Mouse (Mus musculus): ENCODE data around the gene Olfr1411. TPM values are rescaled to one million over a fixed set of nuclear protein-coding genes. Genes with fewer than 3 reads are reported as not detected.

Olfr1411 gene
- polyA plus RNA-seq, 1 experiment: not detected

DNA sequence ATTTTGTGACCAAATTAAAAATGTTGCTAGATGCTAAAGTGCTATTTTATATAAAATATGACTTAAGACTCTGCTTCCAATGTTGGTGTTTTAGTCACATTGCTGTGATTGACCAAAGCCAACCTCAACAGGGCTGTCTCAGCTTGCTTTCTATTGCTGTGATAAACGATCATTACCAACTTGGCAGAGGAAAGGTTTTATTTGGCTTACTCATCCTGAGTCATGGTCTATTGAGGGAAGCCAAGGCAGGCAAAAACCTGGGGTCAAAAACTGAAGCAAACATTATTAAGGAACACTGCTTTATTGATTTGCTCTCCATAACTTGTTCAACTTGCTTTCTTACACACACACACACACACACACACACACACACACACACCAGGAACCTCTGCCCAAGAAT is 21.8 kb downstream of the Olfr1411 start:
- Histone ChIP-seq H3K4me1 (ENCODE audit: control insufficient read depth) (no peaks in the 10 kb centered on the region), H3K4me3 (replicated peaks) (no peak overlapping the region), H3K9me3 (ENCODE audit: control insufficient read depth, low read length) (no peaks in the 10 kb centered on the region), H3K36me3 (ENCODE audit: control insufficient read depth) (no peaks in the 10 kb centered on the region), H3K27me3 (ENCODE audit: control insufficient read depth) (no peaks in the 10 kb centered on the region)
- TF ChIP-seq GATA1 (IDR thresholded peaks at IDR 0.05; ENCODE audit: low read length): no peak
- no peak for TF ChIP-seq TAL1 (IDR thresholded peaks at IDR 0.05; ENCODE audit: low read length)

DNA sequence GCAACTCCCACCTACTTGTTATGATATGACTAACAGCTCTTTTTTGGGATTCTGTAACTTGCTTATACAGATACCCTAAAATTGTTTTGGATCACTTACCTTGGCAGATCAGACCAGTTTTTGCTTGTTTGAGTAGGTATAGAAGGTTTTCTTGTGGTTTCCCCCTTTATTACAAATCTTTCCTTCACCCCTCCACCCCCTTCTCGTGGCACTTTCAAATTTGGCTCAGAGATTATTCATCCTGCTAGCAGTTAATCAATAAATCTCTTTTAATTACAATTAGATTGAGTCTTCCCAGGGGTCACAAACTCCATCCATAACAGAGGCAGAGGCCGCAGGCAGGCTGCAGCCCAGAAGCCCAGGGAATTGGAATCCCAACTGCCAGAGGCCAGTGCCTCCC is 23.3 kb downstream of the Olfr1411 start, which contains the start of gene Olfr12:
Gene Olfr12 (plus strand): TSS at position 301 of the 400 bp plus-strand sequence.
- no peaks in the 10 kb centered on the region for H3K27me3 ChIP-seq (ENCODE audit: control insufficient read depth)
- H3K4me3 ChIP-seq (replicated peaks): no peak within 1 kb of the TSS
- H3K9me3 ChIP-seq (ENCODE audit: control insufficient read depth, low read length): no peaks in the 10 kb centered on the region
- H3K36me3 ChIP-seq (ENCODE audit: control insufficient read depth): no peaks in the 10 kb centered on the region
- no peaks in the 10 kb centered on the region for H3K4me1 ChIP-seq (ENCODE audit: control insufficient read depth)
- no peak for TF ChIP-seq TAL1 (IDR thresholded peaks at IDR 0.05; ENCODE audit: low read length)

DNA sequence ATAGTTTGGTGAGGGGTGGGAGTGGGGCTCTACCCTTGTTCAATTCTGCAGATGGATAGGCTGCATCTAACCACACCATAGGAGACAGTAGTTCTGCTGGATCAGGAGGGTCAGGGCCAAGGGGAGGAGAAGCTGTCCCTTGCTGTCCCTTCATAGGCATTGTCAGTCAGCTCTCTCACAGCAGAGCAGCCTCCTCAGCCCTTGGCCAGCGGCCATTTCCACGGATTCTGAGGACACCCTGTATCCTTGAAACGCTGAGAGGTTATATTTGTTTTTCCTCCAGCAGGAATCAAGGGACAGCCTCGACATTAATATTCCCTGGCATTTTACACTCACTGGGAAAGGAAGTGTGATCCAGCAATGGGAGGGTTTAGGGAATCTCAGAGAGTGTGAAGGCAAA is 24.1 kb downstream of the Olfr1411 start:
- Histone ChIP-seq H3K4me1 (ENCODE audit: control insufficient read depth) (no peaks in the 10 kb centered on the region), H3K27me3 (ENCODE audit: control insufficient read depth) (no peaks in the 10 kb centered on the region), H3K9me3 (ENCODE audit: control insufficient read depth, low read length) (no peaks in the 10 kb centered on the region), H3K36me3 (ENCODE audit: control insufficient read depth) (no peaks in the 10 kb centered on the region), H3K4me3 (replicated peaks) (no peak overlapping the region)
- no peak for TF ChIP-seq GATA1 (IDR thresholded peaks at IDR 0.05; ENCODE audit: low read length)
- no peak for TF ChIP-seq TAL1 (IDR thresholded peaks at IDR 0.05; ENCODE audit: low read length)

DNA sequence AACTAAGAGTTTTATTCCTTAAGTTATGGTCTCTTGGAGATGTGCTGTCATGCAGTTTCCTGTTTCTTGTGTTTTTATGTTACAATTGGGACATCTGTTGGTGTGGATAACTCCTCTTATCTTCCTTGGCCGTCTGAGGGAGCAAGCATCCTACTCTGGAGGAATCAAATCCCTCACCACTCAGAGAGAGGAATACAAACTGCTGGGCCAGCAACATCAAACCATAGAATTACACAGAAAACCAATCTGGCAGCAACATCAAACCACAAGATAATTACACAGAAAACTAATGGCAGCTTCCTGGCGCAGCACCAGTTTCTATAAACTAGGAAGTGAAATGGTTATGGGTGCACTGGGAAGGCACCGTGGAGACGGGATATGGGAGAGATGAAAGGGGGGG is 34.0 kb downstream of the Olfr1411 start:
- Histone ChIP-seq H3K4me1 (ENCODE audit: control insufficient read depth) (no peaks in the 10 kb centered on the region), H3K4me3 (replicated peaks) (no peak overlapping the region), H3K27me3 (ENCODE audit: control insufficient read depth) (no peaks in the 10 kb centered on the region), H3K9me3 (ENCODE audit: control insufficient read depth, low read length) (no peaks in the 10 kb centered on the region), H3K36me3 (ENCODE audit: control insufficient read depth) (no peaks in the 10 kb centered on the region)
- TF ChIP-seq TAL1 (IDR thresholded peaks at IDR 0.05; ENCODE audit: low read length): no peak
- TF ChIP-seq GATA1 (IDR thresholded peaks at IDR 0.05; ENCODE audit: low read length): no peak

DNA sequence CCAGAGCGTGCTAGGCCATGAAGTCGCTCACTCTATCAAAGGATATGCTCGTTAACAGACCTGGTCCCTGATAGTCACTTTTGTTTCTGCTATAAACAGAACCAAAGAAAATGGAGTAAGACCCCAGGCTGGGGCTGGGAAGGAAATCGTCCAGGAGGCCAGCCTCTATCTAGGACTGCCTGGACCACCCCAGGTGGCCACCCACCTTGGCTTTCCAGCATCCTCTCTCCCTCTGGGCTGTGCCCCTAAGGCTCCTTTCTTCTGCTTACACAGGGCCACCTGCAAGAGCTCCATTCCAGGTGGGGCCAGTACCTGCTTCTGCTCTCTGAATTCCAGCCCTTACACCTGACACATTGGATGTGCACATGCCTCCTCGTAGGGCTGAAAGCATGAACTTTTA is 38.0 kb downstream of the Olfr1411 start:
- Histone ChIP-seq H3K9me3 (ENCODE audit: control insufficient read depth, low read length) (no peaks in the 10 kb centered on the region), H3K4me1 (ENCODE audit: control insufficient read depth) (no peaks in the 10 kb centered on the region), H3K4me3 (replicated peaks) (no peak overlapping the region), H3K27me3 (ENCODE audit: control insufficient read depth) (no peaks in the 10 kb centered on the region), H3K36me3 (ENCODE audit: control insufficient read depth) (peaks cover 16% of the 10 kb centered on the region)
- TF ChIP-seq GATA1 (IDR thresholded peaks at IDR 0.05; ENCODE audit: low read length) (no peak), TAL1 (IDR thresholded peaks at IDR 0.05; ENCODE audit: low read length) (no peak)

DNA sequence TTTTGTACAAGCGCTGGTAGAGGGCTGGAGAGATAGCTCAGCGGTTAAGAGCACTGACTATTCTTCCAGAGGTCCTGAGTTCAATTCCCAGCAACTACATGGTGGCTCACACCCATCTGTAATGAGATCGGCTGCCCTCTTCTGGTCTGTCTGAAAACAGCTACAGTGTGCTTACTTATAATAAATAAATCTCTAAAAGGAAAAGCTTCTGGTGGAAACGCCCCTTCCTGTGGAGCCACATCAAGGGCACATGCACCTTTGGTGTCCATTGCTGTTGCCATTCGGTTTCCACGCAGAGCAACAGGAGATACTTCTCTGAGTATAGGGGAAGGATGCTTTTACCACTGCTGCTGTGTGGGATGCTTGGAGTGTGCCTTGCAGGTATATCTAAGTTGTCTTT is 38.7 kb downstream of the Olfr1411 start:
- Histone ChIP-seq H3K4me3 (replicated peaks) (no peak overlapping the region), H3K27me3 (ENCODE audit: control insufficient read depth) (no peaks in the 10 kb centered on the region), H3K4me1 (ENCODE audit: control insufficient read depth) (no peaks in the 10 kb centered on the region), H3K9me3 (ENCODE audit: control insufficient read depth, low read length) (no peaks in the 10 kb centered on the region), H3K36me3 (ENCODE audit: control insufficient read depth) (peaks cover 24% of the 10 kb centered on the region)
- no peak for TF ChIP-seq TAL1 (IDR thresholded peaks at IDR 0.05; ENCODE audit: low read length)
- no peak for TF ChIP-seq GATA1 (IDR thresholded peaks at IDR 0.05; ENCODE audit: low read length)

DNA sequence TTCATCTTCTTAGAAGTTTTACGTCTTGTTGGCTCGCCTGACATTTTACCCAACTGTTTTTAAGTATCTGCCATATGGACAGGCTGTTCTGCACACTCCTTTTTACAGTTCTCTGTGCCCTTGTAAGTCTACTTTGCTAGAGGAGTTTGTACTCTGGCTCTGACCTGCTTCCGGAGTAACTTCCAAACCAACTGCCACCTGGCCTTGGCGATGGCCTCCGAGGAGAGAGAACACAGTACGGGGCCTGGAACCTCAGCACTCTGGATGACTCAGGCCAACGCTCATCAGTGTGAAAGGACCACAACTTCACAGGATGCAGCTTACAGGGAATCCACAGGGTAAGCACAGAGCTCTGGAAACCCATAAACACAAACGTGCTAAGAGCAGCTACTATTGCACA is 39.5 kb downstream of the Olfr1411 start:
- peaks cover 32% of the 10 kb centered on the region for H3K36me3 ChIP-seq (ENCODE audit: control insufficient read depth)
- no peak for TF ChIP-seq TAL1 (IDR thresholded peaks at IDR 0.05; ENCODE audit: low read length)
- H3K9me3 ChIP-seq (ENCODE audit: control insufficient read depth, low read length): no peaks in the 10 kb centered on the region

DNA sequence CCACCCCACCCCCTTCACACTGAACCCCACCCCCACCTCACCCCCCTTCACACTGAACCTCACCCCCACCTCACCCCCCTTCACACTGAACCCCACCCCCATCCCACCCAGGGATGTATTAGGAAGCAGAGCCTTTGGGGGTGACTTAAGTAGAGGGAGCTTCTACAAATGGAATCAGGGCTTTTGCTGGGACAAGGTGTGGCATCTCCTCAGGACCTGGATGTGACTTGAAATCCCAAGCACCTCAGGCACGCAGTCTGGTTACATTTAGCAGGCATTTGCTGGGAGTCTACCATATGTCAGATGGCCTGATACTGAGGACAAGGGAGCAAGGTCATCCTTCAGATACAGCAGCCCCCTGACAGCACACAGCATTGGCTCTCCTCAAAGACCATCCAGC is 40.4 kb downstream of the Olfr1411 start:
- peaks cover 40% of the 10 kb centered on the region for H3K36me3 ChIP-seq (ENCODE audit: control insufficient read depth)
- no peaks in the 10 kb centered on the region for H3K9me3 ChIP-seq (ENCODE audit: control insufficient read depth, low read length)
- no peak overlapping the region for H3K4me3 ChIP-seq (replicated peaks)
- TF ChIP-seq TAL1 (IDR thresholded peaks at IDR 0.05; ENCODE audit: low read length) (no peak), GATA1 (IDR thresholded peaks at IDR 0.05; ENCODE audit: low read length) (no peak)
- no peaks in the 10 kb centered on the region for H3K27me3 ChIP-seq (ENCODE audit: control insufficient read depth)
- no peaks in the 10 kb centered on the region for H3K4me1 ChIP-seq (ENCODE audit: control insufficient read depth)

More for the DNA sequence above, 39.5 kb downstream of the Olfr1411 start:
- H3K4me1 ChIP-seq (ENCODE audit: control insufficient read depth): no peaks in the 10 kb centered on the region
- H3K4me3 ChIP-seq (replicated peaks): no peak overlapping the region
- no peaks in the 10 kb centered on the region for H3K27me3 ChIP-seq (ENCODE audit: control insufficient read depth)

DNA sequence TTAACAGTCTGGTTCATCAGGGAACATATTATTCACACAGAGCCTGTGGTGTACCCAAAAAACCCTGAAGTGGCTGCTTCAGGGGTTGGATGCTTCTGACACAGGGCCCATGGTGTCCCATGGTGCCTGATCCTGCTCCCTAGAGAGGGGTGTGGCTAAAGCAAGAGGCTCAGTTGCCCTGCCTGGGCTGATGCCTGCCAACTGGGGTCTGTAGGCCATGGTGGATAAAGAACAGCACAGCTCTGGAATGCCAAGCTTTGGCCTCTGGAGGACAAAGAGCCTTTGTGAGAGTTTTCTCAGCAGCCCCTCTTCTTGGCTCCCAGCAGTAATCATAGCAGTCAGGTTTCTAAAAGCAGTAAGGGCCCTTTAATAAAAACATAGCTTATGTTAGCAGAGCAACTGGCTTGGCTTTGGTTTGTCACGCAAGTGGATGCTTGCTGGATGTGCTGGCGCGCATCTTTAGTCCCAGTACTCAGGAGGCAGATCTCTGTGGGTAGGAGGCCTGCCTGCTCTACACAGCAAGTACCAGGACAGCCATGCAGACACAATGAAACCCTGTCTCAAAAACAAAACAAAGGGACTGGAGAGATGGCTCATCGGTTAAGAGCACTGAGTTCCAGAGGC is 40.9 kb downstream of the Olfr1411 start:
- no peaks in the 10 kb centered on the region for H3K9me3 ChIP-seq (ENCODE audit: control insufficient read depth, low read length)
- H3K27me3 ChIP-seq (ENCODE audit: control insufficient read depth): no peaks in the 10 kb centered on the region
- H3K4me3 ChIP-seq (replicated peaks): no peak overlapping the region
- TF ChIP-seq GATA1 (IDR thresholded peaks at IDR 0.05; ENCODE audit: low read length) (no peak), TAL1 (IDR thresholded peaks at IDR 0.05; ENCODE audit: low read length) (no peak)
- peaks cover 43% of the 10 kb centered on the region for H3K36me3 ChIP-seq (ENCODE audit: control insufficient read depth)
- peaks cover 3% of the 10 kb centered on the region for H3K4me1 ChIP-seq (ENCODE audit: control insufficient read depth)

DNA sequence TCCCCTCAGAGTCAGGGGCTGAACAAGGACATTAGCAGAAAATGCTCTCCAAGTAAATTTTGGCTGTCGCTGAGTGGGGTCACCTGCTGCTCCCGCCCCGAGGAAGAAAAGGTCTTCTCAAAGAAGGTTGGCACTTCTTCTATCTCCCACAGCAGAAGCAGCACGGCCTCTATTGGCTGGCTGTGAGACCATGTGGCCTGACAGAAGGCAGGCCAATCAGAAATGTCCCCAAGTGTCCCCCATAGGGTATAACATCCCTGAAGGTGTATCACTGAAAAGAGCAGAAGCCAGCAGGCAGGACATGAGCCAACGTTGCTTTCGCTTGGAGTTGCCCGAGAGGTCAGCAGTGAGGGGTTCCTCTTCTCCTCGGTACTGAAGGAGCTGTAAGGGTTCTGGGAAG is 41.8 kb downstream of the Olfr1411 start:
- no peak for TF ChIP-seq GATA1 (IDR thresholded peaks at IDR 0.05; ENCODE audit: low read length)
- TF ChIP-seq TAL1 (IDR thresholded peaks at IDR 0.05; ENCODE audit: low read length): no peak

More for the DNA sequence above, 41.8 kb downstream of the Olfr1411 start:
- Histone ChIP-seq H3K4me1 (ENCODE audit: control insufficient read depth) (peaks cover 12% of the 10 kb centered on the region), H3K4me3 (replicated peaks) (no peak overlapping the region), H3K9me3 (ENCODE audit: control insufficient read depth, low read length) (no peaks in the 10 kb centered on the region), H3K27me3 (ENCODE audit: control insufficient read depth) (no peaks in the 10 kb centered on the region), H3K36me3 (ENCODE audit: control insufficient read depth) (peaks cover 43% of the 10 kb centered on the region)

Measured in erythroblast, embryonic 14.5 days (primary cell).